ENCODE assay signal across 9 mouse cellular contexts in genomic region chr6:113342297-113342696, GRCm38 (mm10). TPM values are rescaled to one million over a fixed set of nuclear protein-coding genes. Genes with fewer than 3 reads are reported as not detected.
DNase-seq lines count a peak whose midpoint lies in the region; ATAC-seq lines count a peak whose summit lies in the region.
"Had no signal": no experiment of that assay in that cellular context is flagged by ENCODE, and none has a peak within 500 bp of the region (broad histone marks: within the 10 kb centered on the region; RNA-seq: fewer than 3 reads in every experiment).

No protein-coding gene starts in this region.

- H3K4me2 ChIP-seq in heart, embryonic 14.5 days (ENCODE audit: low read length) = peak overlapping the region; percentile 82
- H3K4me2 ChIP-seq in limb, embryonic 15.5 days = peak overlapping the region; percentile 52

- DNase-seq in heart, adult 8-10 months (ENCODE audit: low spot score) = no peak
- DNase-seq in right cerebral cortex, postnatal 25 days = peak; percentile 29
- DNase-seq in right cerebral cortex, adult 18-20 months = no peak
- DNase-seq in c-Kit-positive CD71-positive TER-119-positive erythroid progenitor cells, embryonic 14.5 days (ENCODE audit: low spot score) = no peak
- no peak for DNase-seq in spleen, postnatal 36 days (ENCODE audit: low spot score in 2 of 2)
- no peak for DNase-seq in urinary bladder, postnatal 14 days (ENCODE audit: low spot score)
- DNase-seq: cerebellum, adult 18-20 months had no signal

- peak overlapping the region; percentile 12 to 83; a peak in 3 of 4 replicates for H3K27ac ChIP-seq in heart, embryonic 14.5 days (replicated peaks in 1 of 2; ENCODE audit: control insufficient read depth in 1 of 2, insufficient read depth in 1 of 2, low read depth in 2 of 2, low read length in 2 of 2)
- H3K27ac ChIP-seq in limb, embryonic 15.5 days = no peak overlapping the region

- H3K4me1 ChIP-seq in heart, embryonic 14.5 days (ENCODE audit: control insufficient read depth in 2 of 2, insufficient read depth in 2 of 2, low read length in 2 of 2) = peaks cover 23 to 36% of the 10 kb centered on the region in 2 experiments
- H3K4me1 ChIP-seq in limb, embryonic 15.5 days = peaks cover 25% of the 10 kb centered on the region

- no peak for ATAC-seq in heart, embryonic 14.5 days (ENCODE audit: insufficient number of reproducible peaks, insufficient read depth, low FRiP score, low read depth)
- no peak for ATAC-seq in limb, embryonic 15.5 days (ENCODE audit: insufficient number of reproducible peaks, low FRiP score, low TSS enrichment, low read depth)

- H3K27me3 ChIP-seq in heart, embryonic 14.5 days (ENCODE audit: control insufficient read depth, insufficient read depth, low read length) = no peaks in the 10 kb centered on the region
- H3K27me3 ChIP-seq in limb, embryonic 15.5 days = no peaks in the 10 kb centered on the region

- peaks cover 38% of the 10 kb centered on the region for H3K36me3 ChIP-seq in heart, embryonic 14.5 days (ENCODE audit: control insufficient read depth, insufficient read depth, low read length)
- H3K36me3 ChIP-seq in limb, embryonic 15.5 days = peaks cover 38% of the 10 kb centered on the region

- H3K4me3 ChIP-seq in heart, embryonic 14.5 days (ENCODE audit: control insufficient read depth in 1 of 2, insufficient read depth in 1 of 2, low read depth in 1 of 2, low read length in 2 of 2) = peak overlapping the region; percentile 81 to 90; a peak in 3 of 4 replicates
- peak overlapping the region; percentile 60; the same call in 1 of the 2 replicates for H3K4me3 ChIP-seq in limb, embryonic 15.5 days

- WGBS in heart, embryonic 14.5 days = 25% methylated on average over 5 of the region's 7 CpGs
- WGBS in limb, embryonic 15.5 days = 54% methylated on average over 3 of the region's 7 CpGs

- no peaks in the 10 kb centered on the region for H3K9me3 ChIP-seq in heart, embryonic 14.5 days (ENCODE audit: control insufficient read depth, low read length)
- no peaks in the 10 kb centered on the region for H3K9me3 ChIP-seq in limb, embryonic 15.5 days

- peak overlapping the region; percentile 95; the same call in 1 of the 2 replicates for H3K9ac ChIP-seq in heart, embryonic 14.5 days (ENCODE audit: low read length)
- H3K9ac ChIP-seq in limb, embryonic 15.5 days = no peak overlapping the region; the same call in 1 of the 2 replicates

RNA-seq across cellular contexts. Expression of gene Camk1, which starts 1.5 kb away (rescaled TPM):
- 131 and 134 TPM in 2 replicates for polyA plus RNA-seq in heart, embryonic 14.5 days (2014; fragmentation: Nextera tagmentation; extraction: Ambion mirVana)
- total RNA-seq in heart, adult 8-10 months (2022) = 10 to 100 TPM; 60.0 to 79.3 (median 71.7) TPM
- polyA plus RNA-seq in limb, embryonic 15.5 days (2015; fragmentation: Nextera tagmentation; extraction: Ambion mirVana) = 91.4 and 91.7 TPM in 2 replicates

RNA-seq across cellular contexts. Expression of gene Ogg1, which starts 15.5 kb away (rescaled TPM):
- polyA plus RNA-seq in heart, embryonic 14.5 days (2014; fragmentation: Nextera tagmentation; extraction: Ambion mirVana) = 10.1 and 10.3 TPM in 2 replicates
- 1 to 10 TPM; 4.8 to 6.6 (median 5.0) TPM for total RNA-seq in heart, adult 8-10 months (2022)
- 10.6 and 10.7 TPM in 2 replicates for polyA plus RNA-seq in limb, embryonic 15.5 days (2015; fragmentation: Nextera tagmentation; extraction: Ambion mirVana)

RNA-seq across cellular contexts. Expression of gene Brpf1, which starts 35.4 kb away (rescaled TPM):
- polyA plus RNA-seq in heart, embryonic 14.5 days (2014; fragmentation: Nextera tagmentation; extraction: Ambion mirVana) = 11.7 and 11.8 TPM in 2 replicates
- 10 to 100 TPM; 13.2 to 16.0 (median 14.7) TPM for total RNA-seq in heart, adult 8-10 months (2022)
- polyA plus RNA-seq in limb, embryonic 15.5 days (2015; fragmentation: Nextera tagmentation; extraction: Ambion mirVana) = 15.1 and 16.1 TPM in 2 replicates

RNA-seq across cellular contexts. Expression of gene Tada3, which starts 35.4 kb away (rescaled TPM):
- 38.6 and 42.2 TPM in 2 replicates for polyA plus RNA-seq in heart, embryonic 14.5 days (2014; fragmentation: Nextera tagmentation; extraction: Ambion mirVana)
- total RNA-seq in heart, adult 8-10 months (2022) = 10 to 100 TPM; 20.7 to 23.8 (median 23.2) TPM
- 45.1 and 48.7 TPM in 2 replicates for polyA plus RNA-seq in limb, embryonic 15.5 days (2015; fragmentation: Nextera tagmentation; extraction: Ambion mirVana)

RNA-seq across cellular contexts. Expression of gene Arpc4, which starts 35.6 kb away (rescaled TPM):
- polyA plus RNA-seq in heart, embryonic 14.5 days (2014; fragmentation: Nextera tagmentation; extraction: Ambion mirVana) = 145 and 155 TPM in 2 replicates
- total RNA-seq in heart, adult 8-10 months (2022) = 10 to 100 TPM; 58.5 to 72.8 (median 62.0) TPM
- polyA plus RNA-seq in limb, embryonic 15.5 days (2015; fragmentation: Nextera tagmentation; extraction: Ambion mirVana) = 392 and 399 TPM in 2 replicates
